ENCODE assay signal across 8 mouse cellular contexts in the genomic region with DNA sequence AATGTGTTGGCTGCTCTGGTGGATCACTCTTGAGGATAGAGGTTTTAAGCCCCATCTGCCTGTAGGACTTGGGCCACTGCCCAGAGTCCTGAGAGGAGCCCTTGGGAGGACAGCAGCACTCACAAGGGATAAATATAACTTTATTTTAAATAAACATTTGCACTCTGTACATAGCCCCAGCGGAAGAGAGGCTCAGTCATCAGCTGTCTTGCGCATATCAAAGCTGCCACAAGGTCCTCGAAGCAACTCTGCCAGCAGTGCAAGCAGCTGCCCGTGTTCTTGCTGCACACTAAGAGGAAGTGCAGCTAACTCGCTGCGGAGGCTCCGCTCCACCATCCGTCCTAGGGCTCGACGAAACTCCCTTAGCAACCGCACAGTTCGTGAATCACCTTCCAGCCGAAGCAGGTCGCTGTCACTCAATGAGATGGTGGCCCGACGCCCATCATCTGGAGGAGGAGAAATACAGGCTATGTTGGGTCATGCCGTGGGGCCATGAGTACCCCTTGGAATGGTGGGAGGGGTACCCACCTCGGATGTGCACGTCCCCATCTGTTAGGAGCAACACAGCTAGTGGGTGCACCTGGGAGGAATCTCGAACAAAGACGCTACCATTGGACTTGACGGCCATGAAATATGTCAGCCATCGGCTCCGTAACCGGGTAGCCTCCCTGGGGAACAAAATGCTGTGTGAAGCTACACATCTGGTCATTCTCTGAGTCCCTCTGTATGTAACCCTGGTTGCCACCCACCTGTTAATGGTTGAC. TPM values are rescaled to one million over a fixed set of nuclear protein-coding genes. Genes with fewer than 3 reads are reported as not detected.
DNase-seq lines count a peak whose midpoint lies in the region; ATAC-seq and TF ChIP-seq lines count a peak whose summit lies in the region.
"Had no signal": no experiment of that assay in that cellular context is flagged by ENCODE, and none has a peak within 500 bp of the region (broad histone marks: within the 10 kb centered on the region; RNA-seq: fewer than 3 reads in every experiment).

No protein-coding gene starts in this region.

- peak overlapping the region; percentile 14; the same call in 1 of the 2 replicates for H3K4me3 ChIP-seq in gastrocnemius, adult 2 months
- H3K4me3 ChIP-seq in lung, embryonic 16.5 days (ENCODE audit: low read length), result no peak overlapping the region
- H3K4me3 ChIP-seq in midbrain, embryonic 11.5 days (ENCODE audit: low read depth, low read length), result no peak overlapping the region
- H3K4me3 ChIP-seq in midbrain, embryonic 15.5 days, result no peak overlapping the region

- no peak overlapping the region for H3K9ac ChIP-seq in lung, embryonic 16.5 days (ENCODE audit: low read length)
- H3K9ac ChIP-seq in midbrain, embryonic 11.5 days (ENCODE audit: low read length), result no peak overlapping the region
- no peak overlapping the region for H3K9ac ChIP-seq in midbrain, embryonic 15.5 days

- 57% methylated on average over 25 of the region's 25 CpGs for WGBS in lung, embryonic 16.5 days
- 92% methylated on average over 25 of the region's 25 CpGs for WGBS in midbrain, embryonic 11.5 days
- 85% methylated on average over 25 of the region's 25 CpGs for WGBS in midbrain, embryonic 15.5 days

- no peaks in the 10 kb centered on the region for H3K9me3 ChIP-seq in lung, embryonic 16.5 days (ENCODE audit: control insufficient read depth, low read length)
- no peaks in the 10 kb centered on the region for H3K9me3 ChIP-seq in midbrain, embryonic 11.5 days (ENCODE audit: control insufficient read depth, low read length)
- no peaks in the 10 kb centered on the region for H3K9me3 ChIP-seq in midbrain, embryonic 15.5 days

- intact Hi-C loops in gastrocnemius, adult 2 months (cut with DNase I), result no loop called here

- no peak overlapping the region for H3K4me2 ChIP-seq in lung, embryonic 16.5 days (ENCODE audit: low read depth, low read length)
- no peak overlapping the region for H3K4me2 ChIP-seq in midbrain, embryonic 11.5 days
- H3K4me2 ChIP-seq in midbrain, embryonic 15.5 days, result no peak overlapping the region

- no peak for TF ChIP-seq CTCF in gastrocnemius, adult 2 months (IDR thresholded peaks at IDR 0.05)

- peak overlapping the region; percentile 79 for H3K27ac ChIP-seq in gastrocnemius, adult 2 months
- 0 out of 2 replicates have a peak overlapping the region, but pooled peaks have one; percentile 3 for H3K27ac ChIP-seq in lung, embryonic 16.5 days (ENCODE audit: low read length)
- H3K27ac ChIP-seq in midbrain, embryonic 11.5 days (ENCODE audit: low read depth, low read length), result no peak overlapping the region
- no peak overlapping the region; the same call in 1 of the 2 replicates for H3K27ac ChIP-seq in midbrain, embryonic 15.5 days

- peak; percentile 28 to 57 for DNase-seq in kidney, postnatal 4 days
- no peak for DNase-seq in kidney, postnatal 25 days
- peak; percentile 71 for DNase-seq in brain, adult 2 months (ENCODE audit: low read depth, low spot score)
- peak; percentile 75 for DNase-seq in gastrocnemius, adult 2 months
- no peak for DNase-seq in midbrain, embryonic 11.5 days (ENCODE audit: low spot score, missing footprints)

- peaks cover 45% of the 10 kb centered on the region for H3K36me3 ChIP-seq in lung, embryonic 16.5 days (ENCODE audit: control insufficient read depth, insufficient read depth, low read length)
- H3K36me3 ChIP-seq in midbrain, embryonic 11.5 days (ENCODE audit: control insufficient read depth, insufficient read depth, low read length), result peaks cover 41% of the 10 kb centered on the region
- peaks cover 79% of the 10 kb centered on the region for H3K36me3 ChIP-seq in midbrain, embryonic 15.5 days (replicated peaks)

- H3K4me1 ChIP-seq in lung, embryonic 16.5 days (replicated peaks; ENCODE audit: control insufficient read depth, insufficient read depth, low read length), result peaks cover 11% of the 10 kb centered on the region
- H3K4me1 ChIP-seq in midbrain, embryonic 11.5 days (ENCODE audit: control insufficient read depth, insufficient read depth, low read length), result no peaks in the 10 kb centered on the region
- H3K4me1 ChIP-seq in midbrain, embryonic 15.5 days, result no peaks in the 10 kb centered on the region

- peak; percentile 85 for ATAC-seq in lung, embryonic 16.5 days (ENCODE audit: low read depth)
- ATAC-seq in midbrain, embryonic 11.5 days (ENCODE audit: low FRiP score), result no peak
- no peak for ATAC-seq in midbrain, embryonic 15.5 days (replicated peaks)
- ATAC-seq: midbrain, embryonic 16.5 days had no signal

- no peaks in the 10 kb centered on the region for H3K27me3 ChIP-seq in lung, embryonic 16.5 days (ENCODE audit: control insufficient read depth, insufficient read depth, low read depth, low read length)
- no peaks in the 10 kb centered on the region for H3K27me3 ChIP-seq in midbrain, embryonic 11.5 days (ENCODE audit: control insufficient read depth, insufficient read depth, low read length)
- no peaks in the 10 kb centered on the region for H3K27me3 ChIP-seq in midbrain, embryonic 15.5 days (replicated peaks)

RNA-seq across cellular contexts. Expression of a gene that starts 33.1 kb away (rescaled TPM):
- total RNA-seq in gastrocnemius, adult 2 months (2021), result 10 to 100 TPM; 21.0 to 25.6 TPM
- 86.0 and 87.1 TPM in 2 replicates for polyA plus RNA-seq in lung, embryonic 16.5 days (2015; fragmentation: Nextera tagmentation; extraction: Ambion mirVana)
- 146 and 160 TPM in 2 replicates for polyA plus RNA-seq in midbrain, embryonic 11.5 days (2014; fragmentation: Nextera tagmentation; extraction: Ambion mirVana)
- 110 and 112 TPM in 2 replicates for polyA plus RNA-seq in midbrain, embryonic 15.5 days (2015; fragmentation: Nextera tagmentation; extraction: Ambion mirVana)

RNA-seq across cellular contexts. Expression of a gene that starts 33.2 kb away (rescaled TPM):
- total RNA-seq in gastrocnemius, adult 2 months (2021), result 10 to 100 TPM; 28.2 to 35.5 TPM
- polyA plus RNA-seq in lung, embryonic 16.5 days (2015; fragmentation: Nextera tagmentation; extraction: Ambion mirVana), result 117 and 119 TPM in 2 replicates
- 161 and 164 TPM in 2 replicates for polyA plus RNA-seq in midbrain, embryonic 11.5 days (2014; fragmentation: Nextera tagmentation; extraction: Ambion mirVana)
- polyA plus RNA-seq in midbrain, embryonic 15.5 days (2015; fragmentation: Nextera tagmentation; extraction: Ambion mirVana), result 182 and 199 TPM in 2 replicates

Comparison
In these comparisons a context has a peak if more than half of its experiments do, and no peak if none do; other contexts are left out.
1. DNase-seq: peak in kidney, postnatal 4 days (2 of 2), brain, adult 2 months (single experiment) and gastrocnemius, adult 2 months (single experiment); none in kidney, postnatal 25 days (0 of 2) and midbrain, embryonic 11.5 days (single experiment).
2. H3K27ac ChIP-seq: peak in gastrocnemius, adult 2 months (single experiment) and lung, embryonic 16.5 days (single experiment); none in midbrain, embryonic 11.5 days (single experiment) and midbrain, embryonic 15.5 days (single experiment).